Mouse (Mus musculus): Measurements from ENCODE around the gene Gne.

Gene Gne

DNA sequence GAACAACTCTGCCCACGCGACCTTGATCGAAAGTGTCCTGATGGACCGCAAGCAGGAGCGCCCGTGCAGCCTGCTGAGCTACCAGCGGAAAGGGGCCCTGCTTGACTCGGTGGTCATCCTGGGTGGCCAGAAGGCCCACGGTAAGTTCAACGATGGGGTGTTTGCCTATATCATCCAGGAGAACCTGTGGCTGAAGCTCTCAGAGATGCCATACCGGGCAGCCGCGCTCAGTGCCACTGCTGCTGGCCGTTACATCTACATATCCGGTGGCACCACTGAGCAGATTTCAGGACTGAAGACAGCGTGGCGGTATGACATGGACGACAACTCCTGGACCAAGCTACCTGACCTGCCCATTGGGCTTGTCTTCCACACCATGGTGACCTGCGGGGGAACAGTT lies 99.7 kb downstream of the Gne start:
- in situ Hi-C loops (cut with MboI; ENCODE audit: unreplicated experiment in 2 of 2): loop anchor here (5.0 to 25.0 kb wide), 2 partner anchors 57 to 247 kb away; partner anchors contain the start of genes Hrct1 (in 1 of the 2) and Spaar (in 1 of the 2)

Data from v-Abl transformed pro-B cells (cell line).